Mouse (Mus musculus): ENCODE results near the gene Prmt7. TPM values are rescaled to one million over a fixed set of nuclear protein-coding genes. Genes with fewer than 3 reads are reported as not detected.
A peak's percentile ranks its signal among the peaks of the same experiment; 100 is the strongest.
"Not testable (repeated sequence)": the region's sequence is repeated elsewhere in the genome, so short reads cannot be mapped to it uniquely, and the experiment has no call there.

The Prmt7 gene
- polyA plus RNA-seq, 1 experiment, result 9.4 TPM

- Histone ChIP-seq H3K4me1 (peaks cover 27% of the 10 kb centered on the region), H3K27me3 (replicated peaks) (no peaks in the 10 kb centered on the region), H3K9me3 (no peaks in the 10 kb centered on the region), H3K36me3 (replicated peaks; ENCODE audit: low read length) (peaks cover 41% of the 10 kb centered on the region), H3K4me3 (replicated peaks) (no peak overlapping the region)
- TF ChIP-seq GATA1 (IDR thresholded peaks at IDR 0.05; ENCODE audit: borderline replicate concordance, low read length), result no peak
- no peak for TF ChIP-seq FLI1 (IDR thresholded peaks at IDR 0.05; ENCODE audit: low read length)
Observed at GRCm38 (mm10) chr8:106178428-106178827, 32.3 kb upstream of the Prmt7 start.

- Histone ChIP-seq H3K4me1 (peaks cover 51% of the 10 kb centered on the region), H3K27me3 (replicated peaks) (no peaks in the 10 kb centered on the region), H3K4me3 (replicated peaks) (no peak overlapping the region), H3K36me3 (replicated peaks; ENCODE audit: low read length) (peaks cover 84% of the 10 kb centered on the region), H3K9me3 (0 out of 2 replicates have a peak, but pooled peaks cover 4% of the 10 kb centered on the region)
- TF ChIP-seq FLI1 (IDR thresholded peaks at IDR 0.05; ENCODE audit: low read length) (no peak), GATA1 (IDR thresholded peaks at IDR 0.05; ENCODE audit: borderline replicate concordance, low read length) (no peak)
Observed at GRCm38 (mm10) chr8:106185628-106186270, 25.0 kb upstream of the Prmt7 start.

- 0 out of 2 replicates have a peak, but pooled peaks cover 4% of the 10 kb centered on the region for H3K9me3 ChIP-seq
- no peak for TF ChIP-seq GATA1 (IDR thresholded peaks at IDR 0.05; ENCODE audit: borderline replicate concordance, low read length)
- TF ChIP-seq FLI1 (IDR thresholded peaks at IDR 0.05; ENCODE audit: low read length), result no peak
- peaks cover 87% of the 10 kb centered on the region for H3K36me3 ChIP-seq (replicated peaks; ENCODE audit: low read length)
- H3K4me1 ChIP-seq, result peaks cover 58% of the 10 kb centered on the region
- H3K27me3 ChIP-seq (replicated peaks), result no peaks in the 10 kb centered on the region
- H3K4me3 ChIP-seq (replicated peaks), result no peak overlapping the region
Observed at GRCm38 (mm10) chr8:106186394-106186793, 24.3 kb upstream of the Prmt7 start.

GRCm38 (mm10) chr8:106189162-106189561 lies 21.6 kb upstream of the Prmt7 start:
- H3K4me1 ChIP-seq, result peaks cover 64% of the 10 kb centered on the region
- no peak overlapping the region for H3K4me3 ChIP-seq (replicated peaks)
- peaks cover 88% of the 10 kb centered on the region for H3K36me3 ChIP-seq (replicated peaks; ENCODE audit: low read length)
- 0 out of 2 replicates have a peak, but pooled peaks cover 4% of the 10 kb centered on the region for H3K9me3 ChIP-seq
- H3K27me3 ChIP-seq (replicated peaks), result no peaks in the 10 kb centered on the region
- TF ChIP-seq GATA1 (IDR thresholded peaks at IDR 0.05; ENCODE audit: borderline replicate concordance, low read length) (no peak), FLI1 (IDR thresholded peaks at IDR 0.05; ENCODE audit: low read length) (no peak)

- Histone ChIP-seq H3K27me3 (replicated peaks) (no peaks in the 10 kb centered on the region), H3K4me1 (peaks cover 59% of the 10 kb centered on the region), H3K9me3 (0 out of 2 replicates have a peak, but pooled peaks cover 4% of the 10 kb centered on the region), H3K4me3 (replicated peaks) (no peak overlapping the region), H3K36me3 (replicated peaks; ENCODE audit: low read length) (peaks cover 88% of the 10 kb centered on the region)
- no peak for TF ChIP-seq GATA1 (IDR thresholded peaks at IDR 0.05; ENCODE audit: borderline replicate concordance, low read length)
- no peak for TF ChIP-seq FLI1 (IDR thresholded peaks at IDR 0.05; ENCODE audit: low read length)
Observed at GRCm38 (mm10) chr8:106191639-106192038, 19.1 kb upstream of the Prmt7 start.

GRCm38 (mm10) chr8:106193162-106193561 lies 17.6 kb upstream of the Prmt7 start:
- Histone ChIP-seq H3K9me3 (no peaks in the 10 kb centered on the region), H3K27me3 (replicated peaks) (no peaks in the 10 kb centered on the region), H3K36me3 (replicated peaks; ENCODE audit: low read length) (peaks cover 88% of the 10 kb centered on the region), H3K4me3 (replicated peaks) (no peak overlapping the region), H3K4me1 (peaks cover 53% of the 10 kb centered on the region)
- TF ChIP-seq GATA1 (IDR thresholded peaks at IDR 0.05; ENCODE audit: borderline replicate concordance, low read length) (no peak), FLI1 (IDR thresholded peaks at IDR 0.05; ENCODE audit: low read length) (no peak)

- H3K4me3 ChIP-seq (replicated peaks), result no peak overlapping the region
- H3K36me3 ChIP-seq (replicated peaks; ENCODE audit: low read length), result peaks cover 90% of the 10 kb centered on the region
- TF ChIP-seq FLI1 (IDR thresholded peaks at IDR 0.05; ENCODE audit: low read length), result no peak
- TF ChIP-seq GATA1 (IDR thresholded peaks at IDR 0.05; ENCODE audit: borderline replicate concordance, low read length), result no peak
- H3K9me3 ChIP-seq, result no peaks in the 10 kb centered on the region
- peaks cover 57% of the 10 kb centered on the region for H3K4me1 ChIP-seq
- no peaks in the 10 kb centered on the region for H3K27me3 ChIP-seq (replicated peaks)
Observed at GRCm38 (mm10) chr8:106194062-106194461, 16.7 kb upstream of the Prmt7 start.

- Histone ChIP-seq H3K4me1 (peaks cover 18% of the 10 kb centered on the region), H3K9me3 (no peaks in the 10 kb centered on the region), H3K4me3 (replicated peaks) (no peak overlapping the region), H3K36me3 (replicated peaks; ENCODE audit: low read length) (peaks cover 91% of the 10 kb centered on the region), H3K27me3 (replicated peaks) (no peaks in the 10 kb centered on the region)
- TF ChIP-seq FLI1 (IDR thresholded peaks at IDR 0.05; ENCODE audit: low read length), result no peak
- TF ChIP-seq GATA1 (IDR thresholded peaks at IDR 0.05; ENCODE audit: borderline replicate concordance, low read length), result no peak
Observed at GRCm38 (mm10) chr8:106198741-106199140, 12.0 kb upstream of the Prmt7 start.

- not testable (repeated sequence) for H3K9me3 ChIP-seq; H3K4me3 ChIP-seq (replicated peaks); H3K27me3 ChIP-seq (replicated peaks)
- Histone ChIP-seq H3K4me1 (peaks cover 16% of the 10 kb centered on the region), H3K36me3 (replicated peaks; ENCODE audit: low read length) (peaks cover 89% of the 10 kb centered on the region)
Observed at GRCm38 (mm10) chr8:106199596-106199995, 11.1 kb upstream of the Prmt7 start.

GRCm38 (mm10) chr8:106210035-106210731 lies 553 bp upstream of the Prmt7 start:
- Histone ChIP-seq H3K27me3 (replicated peaks) (no peaks in the 10 kb centered on the region), H3K36me3 (replicated peaks; ENCODE audit: low read length) (peaks cover 46% of the 10 kb centered on the region)
- TF ChIP-seq FLI1 (IDR thresholded peaks at IDR 0.05; ENCODE audit: low read length) (no peak), GATA1 (IDR thresholded peaks at IDR 0.05; ENCODE audit: borderline replicate concordance, low read length) (no peak)

More at GRCm38 (mm10) chr8:106210035-106210731, 553 bp upstream of the Prmt7 start:
- H3K4me1 ChIP-seq, result peaks cover 34% of the 10 kb centered on the region
- peak overlapping the region; percentile 95 for H3K4me3 ChIP-seq (replicated peaks)
- no peaks in the 10 kb centered on the region for H3K9me3 ChIP-seq
